Mouse (Mus musculus): Measurements from ENCODE around the gene Ror2. TPM values are rescaled to one million over a fixed set of nuclear protein-coding genes. Genes with fewer than 3 reads are reported as not detected.

Gene Ror2
- polyA plus RNA-seq, 1 experiment from 2014 or later = 6.9 TPM

DNA sequence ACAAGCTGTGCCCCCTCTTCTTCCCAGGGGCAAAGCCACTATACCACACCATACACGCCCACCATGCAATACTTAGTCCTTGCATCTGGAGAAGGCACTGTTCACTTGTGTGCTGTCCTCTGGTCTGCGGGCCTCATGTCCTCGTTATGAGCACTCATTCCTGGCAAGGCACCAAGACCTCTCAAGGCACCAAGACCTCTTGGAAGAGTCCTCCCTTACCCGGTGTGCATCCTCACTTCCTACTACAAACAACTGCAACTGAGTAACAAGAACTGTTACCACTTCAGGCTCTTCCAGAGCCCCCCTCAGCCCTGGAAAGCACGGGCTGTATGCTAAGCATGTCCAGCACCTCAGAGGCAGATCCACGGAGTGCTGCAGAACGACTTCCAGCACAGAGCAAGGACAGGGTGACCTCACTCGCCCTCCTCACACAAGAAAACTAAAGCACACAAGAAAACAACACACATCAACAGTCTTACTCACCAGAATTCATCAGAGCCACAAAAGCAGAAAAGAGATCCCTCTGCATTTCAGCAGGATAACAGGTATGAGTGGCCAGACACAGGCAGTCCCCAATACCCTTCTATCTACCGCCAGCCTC lies 127.4 kb downstream of the Ror2 start:
- TF ChIP-seq EP300 (optimal IDR thresholded peaks at IDR 0.05) (no peak), CTCF (IDR thresholded peaks at IDR 0.05; ENCODE audit: low read depth) (no peak)
- no peak overlapping the region for H3K4me2 ChIP-seq (replicated peaks; ENCODE audit: low read depth)
- no peak overlapping the region for H3K4me3 ChIP-seq (ENCODE audit: low read depth, low read length)
- no peaks in the 10 kb centered on the region for H3K27me3 ChIP-seq (ENCODE audit: control insufficient read depth, insufficient read depth, low read length)
- peaks cover 18% of the 10 kb centered on the region for H3K4me1 ChIP-seq (replicated peaks; ENCODE audit: control insufficient read depth, insufficient read depth)
- ATAC-seq (ENCODE audit: low FRiP score, low TSS enrichment) (no peak), DNase-seq (ENCODE audit: low spot score) (no peak)
- H3K9ac ChIP-seq (ENCODE audit: low read length) = no peak overlapping the region
- no peak overlapping the region for H3K27ac ChIP-seq (replicated peaks)
- WGBS = 72% methylated on average over 9 of the region's 9 CpGs
- no peaks in the 10 kb centered on the region for H3K9me3 ChIP-seq (ENCODE audit: control insufficient read depth, low read length)
- no peaks in the 10 kb centered on the region for H3K36me3 ChIP-seq (ENCODE audit: control insufficient read depth, insufficient read depth, low read length)

DNA sequence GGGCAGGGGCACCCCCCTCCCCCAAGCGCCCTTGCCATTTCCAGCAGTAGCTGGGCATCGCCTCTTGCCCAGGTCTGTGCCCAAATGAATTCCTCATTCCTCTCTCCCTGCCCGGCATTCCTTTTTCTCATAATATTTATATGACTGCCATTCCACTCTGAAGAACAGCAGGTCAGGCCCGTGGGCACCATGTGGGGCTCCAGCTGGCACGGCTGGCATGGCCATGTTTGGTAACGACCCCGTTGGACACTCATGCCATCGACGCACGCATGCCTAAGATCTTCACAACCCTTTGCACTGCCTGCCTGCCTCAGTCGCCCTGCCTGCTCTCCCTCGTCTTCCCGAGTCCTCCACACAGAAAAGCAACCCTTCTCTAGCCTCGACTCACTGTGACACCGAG lies 129.0 kb downstream of the Ror2 start:
- Histone ChIP-seq H3K27ac (replicated peaks) (peak overlapping the region; percentile 74), H3K36me3 (ENCODE audit: control insufficient read depth, insufficient read depth, low read length) (no peaks in the 10 kb centered on the region), H3K4me1 (replicated peaks; ENCODE audit: control insufficient read depth, insufficient read depth) (peaks cover 13% of the 10 kb centered on the region), H3K9me3 (ENCODE audit: control insufficient read depth, low read length) (no peaks in the 10 kb centered on the region), H3K4me3 (ENCODE audit: low read depth, low read length) (no peak overlapping the region), H3K4me2 (replicated peaks; ENCODE audit: low read depth) (no peak overlapping the region), H3K27me3 (ENCODE audit: control insufficient read depth, insufficient read depth, low read length) (no peaks in the 10 kb centered on the region), H3K9ac (ENCODE audit: low read length) (no peak overlapping the region)
- TF ChIP-seq CTCF (IDR thresholded peaks at IDR 0.05; ENCODE audit: low read depth) (no peak), EP300 (optimal IDR thresholded peaks at IDR 0.05) (no peak)
- no peak for DNase-seq (ENCODE audit: low spot score)
- 72% methylated on average over 15 of the region's 15 CpGs for WGBS
- ATAC-seq (ENCODE audit: low FRiP score, low TSS enrichment) = peak; percentile 36; the same call in 1 of the 2 replicates

DNA sequence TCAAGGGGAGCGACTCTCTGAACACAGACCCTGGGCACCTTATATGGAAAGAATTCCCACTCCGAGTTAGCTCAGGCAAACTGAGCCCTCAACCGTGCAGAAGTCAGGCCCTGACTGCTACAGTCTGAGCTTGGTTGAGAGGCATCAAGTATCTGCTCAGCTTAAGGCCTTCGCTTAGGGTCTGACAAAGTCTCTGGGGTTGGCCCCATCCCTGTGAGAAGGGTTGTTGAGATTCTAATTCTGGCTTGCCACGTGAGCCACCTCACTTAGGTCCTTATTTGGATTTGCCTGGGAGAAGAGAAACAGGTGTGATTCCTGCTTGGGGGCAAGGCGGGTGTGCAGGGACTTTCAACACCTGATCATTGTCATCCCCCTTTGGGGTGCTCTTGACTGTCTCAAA lies 129.6 kb downstream of the Ror2 start:
- Histone ChIP-seq H3K9me3 (ENCODE audit: control insufficient read depth, low read length) (no peaks in the 10 kb centered on the region), H3K36me3 (ENCODE audit: control insufficient read depth, insufficient read depth, low read length) (no peaks in the 10 kb centered on the region), H3K9ac (ENCODE audit: low read length) (no peak overlapping the region), H3K4me3 (ENCODE audit: low read depth, low read length) (no peak overlapping the region), H3K4me1 (replicated peaks; ENCODE audit: control insufficient read depth, insufficient read depth) (peaks cover 13% of the 10 kb centered on the region), H3K4me2 (replicated peaks; ENCODE audit: low read depth) (no peak overlapping the region), H3K27ac (replicated peaks) (peak overlapping the region; percentile 74), H3K27me3 (ENCODE audit: control insufficient read depth, insufficient read depth, low read length) (no peaks in the 10 kb centered on the region)
- ATAC-seq (ENCODE audit: low FRiP score, low TSS enrichment) = no peak
- WGBS = 74% methylated on average over 6 of the region's 6 CpGs
- no peak for DNase-seq (ENCODE audit: low spot score)
- TF ChIP-seq EP300 (optimal IDR thresholded peaks at IDR 0.05) (no peak), CTCF (IDR thresholded peaks at IDR 0.05; ENCODE audit: low read depth) (no peak)

DNA sequence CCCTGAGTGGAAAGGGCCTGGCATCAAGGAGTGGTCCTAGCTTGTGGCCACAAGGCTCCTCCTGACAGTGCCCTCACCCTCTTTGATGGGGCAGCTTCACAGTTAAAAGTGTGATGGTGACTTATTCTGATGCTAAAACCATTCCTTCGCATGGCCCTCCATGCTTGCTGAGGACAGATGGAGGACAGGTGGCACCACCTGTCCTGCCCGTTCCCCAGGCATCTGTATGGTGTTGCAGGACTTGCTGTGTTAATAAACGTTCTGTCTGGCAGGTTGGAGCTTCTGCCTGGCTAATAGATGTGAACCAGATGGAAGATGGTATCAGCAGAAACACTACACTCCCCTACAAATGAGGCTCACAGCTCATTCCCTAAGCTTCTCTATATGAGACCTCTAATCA lies 140.4 kb downstream of the Ror2 start:
- DNase-seq (ENCODE audit: low spot score) (no peak), ATAC-seq (ENCODE audit: low FRiP score, low TSS enrichment) (no peak)
- TF ChIP-seq CTCF (IDR thresholded peaks at IDR 0.05; ENCODE audit: low read depth) = no peak
- no peak for TF ChIP-seq EP300 (optimal IDR thresholded peaks at IDR 0.05)
- Histone ChIP-seq H3K9me3 (ENCODE audit: control insufficient read depth, low read length) (no peaks in the 10 kb centered on the region), H3K9ac (ENCODE audit: low read length) (no peak overlapping the region), H3K4me3 (ENCODE audit: low read depth, low read length) (no peak overlapping the region), H3K27me3 (ENCODE audit: control insufficient read depth, insufficient read depth, low read length) (no peaks in the 10 kb centered on the region), H3K27ac (replicated peaks) (no peak overlapping the region), H3K4me2 (replicated peaks; ENCODE audit: low read depth) (no peak overlapping the region), H3K36me3 (ENCODE audit: control insufficient read depth, insufficient read depth, low read length) (no peaks in the 10 kb centered on the region), H3K4me1 (replicated peaks; ENCODE audit: control insufficient read depth, insufficient read depth) (no peaks in the 10 kb centered on the region)
- 63% methylated on average over 3 of the region's 3 CpGs for WGBS

DNA sequence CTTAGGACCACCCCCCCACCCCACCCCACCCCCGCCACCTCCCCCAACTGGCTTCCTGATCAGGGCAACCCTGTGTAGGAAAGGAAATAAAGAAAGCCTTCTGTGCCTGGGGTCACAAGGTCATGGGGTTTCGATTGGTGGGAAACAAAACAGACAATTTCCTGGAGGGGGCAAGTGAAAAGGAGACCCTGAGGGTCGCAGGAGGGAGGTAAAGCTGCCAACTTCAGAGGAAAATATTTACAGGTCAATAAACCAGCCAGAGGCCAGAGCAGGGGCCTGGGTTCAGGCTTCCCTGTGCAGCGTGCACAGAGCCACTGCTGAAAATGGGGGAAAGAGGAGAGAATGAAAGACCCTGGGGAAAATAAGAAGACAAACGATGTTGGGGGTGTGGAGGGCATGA lies 142.8 kb downstream of the Ror2 start:
- no peak overlapping the region for H3K4me3 ChIP-seq (ENCODE audit: low read depth, low read length)
- 51% methylated on average over 5 of the region's 5 CpGs for WGBS

DNA sequence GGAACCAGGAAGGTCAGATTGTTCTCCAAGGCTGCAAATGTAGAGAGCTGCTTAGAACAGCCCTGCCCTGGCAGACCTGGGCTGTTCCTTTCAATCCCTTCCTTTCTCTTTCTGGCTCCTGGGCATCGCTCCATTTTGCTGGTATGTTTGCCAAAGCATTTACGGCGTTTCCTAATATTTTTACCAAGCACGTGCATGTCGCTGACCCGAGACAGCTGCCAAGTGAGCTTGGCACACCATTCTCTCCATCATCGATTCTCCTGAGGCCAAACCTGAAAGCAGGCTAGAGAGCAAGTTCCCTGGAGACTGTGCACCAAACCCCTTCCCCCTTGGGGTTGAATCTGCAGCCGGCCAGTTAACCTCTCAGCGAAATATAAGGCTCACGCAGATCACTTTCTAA lies 143.7 kb downstream of the Ror2 start:
- 60% methylated on average over 10 of the region's 10 CpGs for WGBS
- H3K9ac ChIP-seq (ENCODE audit: low read length) = no peak overlapping the region
- H3K36me3 ChIP-seq (ENCODE audit: control insufficient read depth, insufficient read depth, low read length) = no peaks in the 10 kb centered on the region
- no peaks in the 10 kb centered on the region for H3K27me3 ChIP-seq (ENCODE audit: control insufficient read depth, insufficient read depth, low read length)
- ATAC-seq (ENCODE audit: low FRiP score, low TSS enrichment) = no peak
- DNase-seq (ENCODE audit: low spot score) = no peak
- no peaks in the 10 kb centered on the region for H3K9me3 ChIP-seq (ENCODE audit: control insufficient read depth, low read length)
- no peak overlapping the region for H3K4me3 ChIP-seq (ENCODE audit: low read depth, low read length)
- no peak overlapping the region for H3K4me2 ChIP-seq (replicated peaks; ENCODE audit: low read depth)
- no peaks in the 10 kb centered on the region for H3K4me1 ChIP-seq (replicated peaks; ENCODE audit: control insufficient read depth, insufficient read depth)
- peak overlapping the region; percentile 13; the same call in 1 of the 2 replicates for H3K27ac ChIP-seq (replicated peaks)
- TF ChIP-seq CTCF (IDR thresholded peaks at IDR 0.05; ENCODE audit: low read depth) (no peak), EP300 (optimal IDR thresholded peaks at IDR 0.05) (no peak)

More for the DNA sequence above, 142.8 kb downstream of the Ror2 start:
- no peaks in the 10 kb centered on the region for H3K27me3 ChIP-seq (ENCODE audit: control insufficient read depth, insufficient read depth, low read length)
- TF ChIP-seq CTCF (IDR thresholded peaks at IDR 0.05; ENCODE audit: low read depth) (no peak), EP300 (optimal IDR thresholded peaks at IDR 0.05) (no peak)
- no peaks in the 10 kb centered on the region for H3K4me1 ChIP-seq (replicated peaks; ENCODE audit: control insufficient read depth, insufficient read depth)
- H3K9ac ChIP-seq (ENCODE audit: low read length) = no peak overlapping the region
- no peaks in the 10 kb centered on the region for H3K36me3 ChIP-seq (ENCODE audit: control insufficient read depth, insufficient read depth, low read length)
- ATAC-seq (ENCODE audit: low FRiP score, low TSS enrichment) (no peak), DNase-seq (ENCODE audit: low spot score) (no peak)
- H3K27ac ChIP-seq (replicated peaks) = no peak overlapping the region
- H3K4me2 ChIP-seq (replicated peaks; ENCODE audit: low read depth) = no peak overlapping the region
- H3K9me3 ChIP-seq (ENCODE audit: control insufficient read depth, low read length) = no peaks in the 10 kb centered on the region
